Mouse (Mus musculus) embryonic facial prominence, embryonic 14.5 days (tissue): ENCODE data around the gene Gsc2. TPM values are rescaled to one million over a fixed set of nuclear protein-coding genes. Genes with fewer than 3 reads are reported as not detected.

ENCODE experiments used
- ATAC-seq: fragments of 200-750 bp; cut with Nextera tagmentation; 2 replicates; pipeline ENCODE4 v1.8.0; 2017; ENCODE audit warnings: low read depth, moderate number of reproducible peaks, moderate TSS enrichment
- DNase-seq: peaks from one replicate; pipeline ENCODE4 v3.0.0-alpha.2; 2015; ENCODE audit warnings: low spot score
- H3K27ac ChIP-seq: fragments of 300-500 bp; sonication (generic); replicated peaks from 2 replicates; pipeline ENCODE4 v1.5.1; 2014; ENCODE audit warnings: low read depth, mild to moderate bottlenecking, low read length, moderate library complexity
- H3K27me3 ChIP-seq: fragments of 300-500 bp; sonication (generic); replicated peaks from 2 replicates; pipeline ENCODE4 v1.6.1; 2014; ENCODE audit warnings: low read length; ENCODE audit not compliant: control insufficient read depth, insufficient read depth
- H3K36me3 ChIP-seq: fragments of 300-500 bp; sonication (generic); 2 replicates; pipeline ENCODE4 v1.6.1; 2014; ENCODE audit warnings: low read length, mixed read lengths; ENCODE audit not compliant: control insufficient read depth, insufficient read depth
- H3K4me1 ChIP-seq: fragments of 300-500 bp; sonication (generic); 2 replicates; pipeline ENCODE4 v1.6.1; 2014; ENCODE audit warnings: antibody characterized with exemption, low read length; ENCODE audit not compliant: control insufficient read depth, insufficient read depth
- H3K4me2 ChIP-seq: fragments of 300-500 bp; sonication (generic); 2 replicates; pipeline ENCODE4 v1.6.1; 2014; ENCODE audit warnings: low read depth, mild to moderate bottlenecking, low read length, moderate library complexity, mixed read lengths
- H3K4me3 ChIP-seq: fragments of 300-500 bp; sonication (generic); 2 replicates; pipeline ENCODE4 v1.5.1; 2014; ENCODE audit warnings: low read depth, mild to moderate bottlenecking, low read length
- H3K9ac ChIP-seq: fragments of 300-500 bp; sonication (generic); 2 replicates; pipeline ENCODE4 v1.6.1; 2014; ENCODE audit warnings: low read depth, mild to moderate bottlenecking, low read length, moderate library complexity, mixed read lengths
- H3K9me3 ChIP-seq: fragments of 300-500 bp; sonication (generic); 2 replicates; pipeline ENCODE4 v1.6.1; 2016; ENCODE audit warnings: low read length; ENCODE audit not compliant: control insufficient read depth
- WGBS: fragments of 180-500 bp; shearing (Covaris S2); extraction: QIAGEN DNeasy Blood & Tissue Kit; methylation state at CpG from one replicate; pipeline ENCODE4 v1.1.7; 2014; 5-methylcytosine and 5-hydroxymethylcytosine counted together
- polyA plus RNA-seq: library from polyadenylated mRNA; unstranded; fragments of >200 nt; fragmentation: Nextera tagmentation; extraction: Ambion mirVana; gene quantifications from 2 replicates; pipeline ENCODE4 v1.2.1, GENCODE M21; 2014

Gene Gsc2
- polyA plus RNA-seq, 1 experiment from 2014 or later = not detected

DNA sequence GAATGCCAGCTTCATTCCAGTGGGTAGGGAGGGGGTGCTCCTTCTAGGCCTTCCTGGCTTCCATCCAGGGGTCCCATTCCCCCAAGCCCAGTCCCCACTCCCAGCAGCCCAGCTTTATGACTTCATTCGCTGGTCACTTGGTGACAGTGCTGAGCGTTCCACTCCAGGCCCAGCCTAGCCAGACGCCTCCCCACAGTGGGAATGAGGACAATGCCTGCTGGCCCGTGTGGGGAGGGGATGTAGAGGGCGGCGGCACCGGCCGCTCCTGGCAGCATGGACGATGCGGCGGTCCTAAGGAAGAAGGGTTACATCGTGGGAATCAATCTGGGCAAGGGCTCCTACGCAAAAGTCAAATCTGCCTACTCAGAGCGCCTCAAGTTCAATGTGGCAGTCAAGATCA lies 16.4 kb downstream of the Gsc2 start, which contains the start of the genes Dgcr2 and Tssk2:
Gene Dgcr2, minus strand, starts transcription at position 101 of the 400 bp plus-strand sequence.
Gene Tssk2, plus strand, starts transcription at position 176 of the 400 bp plus-strand sequence.
- Histone ChIP-seq H3K4me2 (no peak within 1 kb of the TSS), H3K9me3 (no peaks in the 10 kb centered on the region), H3K9ac (no peak within 1 kb of the TSS), H3K27ac (no peak within 1 kb of the TSS), H3K4me3 (no peak within 1 kb of the TSS), H3K27me3 (no peaks in the 10 kb centered on the region), H3K4me1 (no peaks in the 10 kb centered on the region), H3K36me3 (peaks cover 52% of the 10 kb centered on the region)
- ATAC-seq = no peak
- DNase-seq = no peak
- 94% methylated on average over 14 of the region's 14 CpGs for WGBS

DNA sequence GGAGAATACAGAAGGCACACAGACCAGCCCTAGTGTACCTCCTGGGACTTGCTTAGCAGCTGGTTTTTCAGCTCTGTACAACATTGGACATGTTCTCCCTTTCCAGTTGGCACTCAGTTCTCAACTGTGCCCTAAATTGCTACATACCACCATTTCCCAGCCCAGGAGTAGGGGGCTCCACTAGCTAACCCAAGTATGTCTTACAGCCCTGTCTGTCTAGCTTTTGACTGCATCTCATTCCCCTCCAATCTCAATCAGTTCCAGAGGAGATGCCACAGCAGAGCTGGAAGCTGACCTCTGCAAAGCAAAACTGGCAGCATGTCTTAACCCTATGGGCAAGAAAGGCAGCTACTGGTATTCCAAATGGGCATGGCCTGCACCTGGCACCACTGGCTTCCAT lies 18.8 kb downstream of the Gsc2 start:
- Histone ChIP-seq H3K9ac (no peak overlapping the region), H3K4me3 (no peak overlapping the region), H3K9me3 (no peaks in the 10 kb centered on the region), H3K4me1 (peaks cover 9% of the 10 kb centered on the region), H3K36me3 (peaks cover 28% of the 10 kb centered on the region), H3K27me3 (no peaks in the 10 kb centered on the region), H3K27ac (no peak overlapping the region), H3K4me2 (no peak overlapping the region)
- DNase-seq (no peak), ATAC-seq (no peak)

- Histone ChIP-seq H3K36me3 (peaks cover 7% of the 10 kb centered on the region; the same call in 1 of the 2 replicates), H3K4me1 (peaks cover 20% of the 10 kb centered on the region), H3K9ac (no peak within 1 kb of the TSS), H3K27me3 (no peaks in the 10 kb centered on the region), H3K4me3 (no peak within 1 kb of the TSS), H3K9me3 (no peaks in the 10 kb centered on the region), H3K27ac (no peak within 1 kb of the TSS), H3K4me2 (no peak within 1 kb of the TSS)
- WGBS = 70% methylated on average over 2 of the region's 2 CpGs
- no peak for DNase-seq
- ATAC-seq = no peak
Observed at GRCm38 (mm10) chr16:17893923-17894322, 20.9 kb downstream of the Gsc2 start, which contains the start of gene Tssk1. Gene Tssk1 (plus strand): TSS chr16:17894223.

- Histone ChIP-seq H3K4me1 (peaks cover 20% of the 10 kb centered on the region), H3K9ac (no peak overlapping the region), H3K4me2 (no peak overlapping the region), H3K27ac (no peak overlapping the region), H3K9me3 (no peaks in the 10 kb centered on the region), H3K27me3 (no peaks in the 10 kb centered on the region), H3K4me3 (no peak overlapping the region), H3K36me3 (no peaks in the 10 kb centered on the region)
- ATAC-seq (no peak), DNase-seq (no peak)
- 67% methylated on average over 3 of the region's 3 CpGs for WGBS
Observed at GRCm38 (mm10) chr16:17892606-17893005, 22.3 kb downstream of the Gsc2 start.

GRCm38 (mm10) chr16:17891567-17891959 lies 23.3 kb downstream of the Gsc2 start, which contains the start of gene Gm20518:
Gene Gm20518 (minus strand): TSS chr16:17891671.
- no peaks in the 10 kb centered on the region for H3K9me3 ChIP-seq
- peak within 1 kb of the TSS; percentile 98 for H3K9ac ChIP-seq
- H3K27me3 ChIP-seq = no peaks in the 10 kb centered on the region
- H3K4me2 ChIP-seq = peak within 1 kb of the TSS; percentile 65
- peak within 1 kb of the TSS; percentile 76 for H3K4me3 ChIP-seq
- ATAC-seq (peak; percentile 97), DNase-seq (peak; percentile 99)
- WGBS = under 1% methylated on average over 11 of the region's 38 CpGs
- peak within 1 kb of the TSS; percentile 95 for H3K27ac ChIP-seq
- H3K36me3 ChIP-seq = no peaks in the 10 kb centered on the region
- peaks cover 20% of the 10 kb centered on the region for H3K4me1 ChIP-seq

DNA sequence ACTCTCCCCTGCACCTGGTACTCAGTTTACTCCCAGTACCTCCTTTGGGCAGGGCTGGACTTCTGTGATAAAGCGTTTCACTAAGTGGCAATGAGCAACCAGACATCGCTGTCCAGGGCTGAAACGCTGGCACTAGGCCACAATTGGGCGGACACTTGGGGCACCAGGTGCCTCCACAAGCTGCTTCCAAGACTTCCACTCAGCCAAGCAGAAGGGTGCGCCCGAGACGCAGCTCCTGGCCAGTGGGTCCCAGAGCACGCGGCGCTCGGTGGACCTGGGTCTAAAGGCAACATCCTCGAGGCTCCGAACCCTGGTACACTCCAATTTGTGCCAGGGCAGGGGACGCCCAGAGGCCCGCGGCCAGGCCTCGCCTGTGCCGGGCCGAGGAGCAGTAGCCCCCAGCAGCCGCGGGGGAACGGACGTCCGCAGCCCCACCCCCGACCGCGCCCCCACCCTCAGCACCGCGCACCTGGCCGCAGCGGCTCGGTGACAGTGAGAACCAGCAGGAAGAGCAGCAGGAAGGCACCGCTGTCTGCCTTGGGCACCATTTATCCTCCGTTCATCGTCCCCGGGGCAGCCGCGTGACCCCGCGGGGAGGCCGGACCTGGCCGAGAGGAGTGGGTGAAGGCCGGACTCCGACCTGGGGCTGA lies 23.8 kb downstream of the Gsc2 start:
- ATAC-seq = peak; percentile 47

DNA sequence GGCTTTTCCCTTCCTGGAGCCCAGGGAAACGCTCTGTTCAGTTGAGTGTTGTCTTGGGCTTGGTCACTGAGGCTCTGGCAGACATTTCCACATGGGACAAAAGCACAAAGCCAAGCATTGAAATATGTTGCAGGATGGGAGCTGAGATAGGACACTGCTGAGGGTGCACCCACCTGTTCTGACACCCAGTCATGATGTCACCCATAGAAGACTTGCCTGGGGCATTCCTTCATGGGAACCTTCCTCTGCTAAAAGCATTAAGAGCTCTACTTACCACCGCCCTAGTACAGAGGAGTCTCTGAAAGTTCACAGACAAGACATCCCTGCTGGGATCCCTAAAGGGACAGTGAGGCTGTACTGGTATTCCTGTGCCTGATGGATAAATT lies 24.5 kb downstream of the Gsc2 start:
- ATAC-seq = no peak
- Histone ChIP-seq H3K36me3 (no peaks in the 10 kb centered on the region), H3K4me2 (peak overlapping the region; percentile 65), H3K9me3 (no peaks in the 10 kb centered on the region), H3K9ac (peak overlapping the region; percentile 98), H3K4me1 (peaks cover 20% of the 10 kb centered on the region), H3K27me3 (no peaks in the 10 kb centered on the region), H3K4me3 (peak overlapping the region; percentile 76), H3K27ac (no peak overlapping the region)
- DNase-seq = peak; percentile 23
- 58% methylated on average over 2 of the region's 2 CpGs for WGBS

More for the DNA sequence above, 23.8 kb downstream of the Gsc2 start:
- H3K9ac ChIP-seq = peak overlapping the region; percentile 98
- peak overlapping the region; percentile 65 for H3K4me2 ChIP-seq
- peaks cover 20% of the 10 kb centered on the region for H3K4me1 ChIP-seq
- no peaks in the 10 kb centered on the region for H3K27me3 ChIP-seq
- peak; percentile 81 for DNase-seq
- H3K36me3 ChIP-seq = no peaks in the 10 kb centered on the region
- 0% methylated on average over 17 of the region's 44 CpGs for WGBS
- no peaks in the 10 kb centered on the region for H3K9me3 ChIP-seq
- H3K27ac ChIP-seq = peak overlapping the region; percentile 95
- peak overlapping the region; percentile 76 for H3K4me3 ChIP-seq

GRCm38 (mm10) chr16:17889689-17890341 lies 25.0 kb downstream of the Gsc2 start:
- peak overlapping the region; percentile 65 for H3K4me2 ChIP-seq
- H3K9ac ChIP-seq = peak overlapping the region; percentile 98; the same call in 1 of the 2 replicates
- H3K36me3 ChIP-seq = no peaks in the 10 kb centered on the region
- ATAC-seq = no peak
- DNase-seq = no peak
- WGBS = 90% methylated on average over 6 of the region's 6 CpGs
- H3K27me3 ChIP-seq = no peaks in the 10 kb centered on the region
- H3K27ac ChIP-seq = no peak overlapping the region
- H3K9me3 ChIP-seq = no peaks in the 10 kb centered on the region
- H3K4me3 ChIP-seq = peak overlapping the region; percentile 76
- H3K4me1 ChIP-seq = peaks cover 20% of the 10 kb centered on the region
